Mouse (Mus musculus) T-cell, adult 2 months (primary cell): ENCODE data around the gene Rab31.

Experiments used
- DNase-seq: peaks from one replicate; pipeline ENCODE4 v3.0.0; 2022; ENCODE audit warnings: low spot score

Rab31 gene

GRCm38 (mm10) chr17:65666388-65667161, 106.0 kb downstream of the Rab31 start:
- DNase-seq: no peak

GRCm38 (mm10) chr17:65665786-65666387, 106.7 kb downstream of the Rab31 start:
- no peak for DNase-seq

GRCm38 (mm10) chr17:65663329-65664078, 109.0 kb downstream of the Rab31 start:
- no peak for DNase-seq

- DNase-seq: no peak
Observed at GRCm38 (mm10) chr17:65662662-65663061, 109.9 kb downstream of the Rab31 start.

GRCm38 (mm10) chr17:65658416-65658815, 114.1 kb downstream of the Rab31 start:
- no peak for DNase-seq

- DNase-seq: no peak
Observed at GRCm38 (mm10) chr17:65657958-65658357, 114.6 kb downstream of the Rab31 start.

- DNase-seq: no peak
Observed at GRCm38 (mm10) chr17:65656731-65657130, 115.8 kb downstream of the Rab31 start.

GRCm38 (mm10) chr17:65656076-65656475, 116.5 kb downstream of the Rab31 start:
- DNase-seq: no peak

GRCm38 (mm10) chr17:65655608-65656007, 116.9 kb downstream of the Rab31 start:
- DNase-seq: no peak

- DNase-seq: no peak
Observed at GRCm38 (mm10) chr17:65650598-65650997, 122.0 kb downstream of the Rab31 start.

GRCm38 (mm10) chr17:65649175-65649493, 123.4 kb downstream of the Rab31 start:
- DNase-seq: no peak

GRCm38 (mm10) chr17:65648371-65649174, 124.0 kb downstream of the Rab31 start:
- no peak for DNase-seq

GRCm38 (mm10) chr17:65647961-65648360, 124.6 kb downstream of the Rab31 start:
- no peak for DNase-seq

GRCm38 (mm10) chr17:65647226-65647625, 125.3 kb downstream of the Rab31 start:
- no peak for DNase-seq

- no peak for DNase-seq
Observed at GRCm38 (mm10) chr17:65643579-65643978, 129.0 kb downstream of the Rab31 start.

- DNase-seq: no peak
Observed at GRCm38 (mm10) chr17:65643051-65643521, 129.5 kb downstream of the Rab31 start.

GRCm38 (mm10) chr17:65642578-65642991, 130.0 kb downstream of the Rab31 start:
- no peak for DNase-seq

- DNase-seq: no peak
Observed at GRCm38 (mm10) chr17:65641734-65642218, 130.8 kb downstream of the Rab31 start, which contains the start of gene Txndc2. Txndc2 (minus strand) TSS chr17:65642168.

GRCm38 (mm10) chr17:65639144-65639543, 133.4 kb downstream of the Rab31 start:
- no peak for DNase-seq

GRCm38 (mm10) chr17:65635715-65636360, 136.7 kb downstream of the Rab31 start:
- no peak for DNase-seq

GRCm38 (mm10) chr17:65629943-65630342, 142.6 kb downstream of the Rab31 start:
- no peak for DNase-seq
